ENCODE assay signal across 17 mouse cellular contexts in the genomic region with DNA sequence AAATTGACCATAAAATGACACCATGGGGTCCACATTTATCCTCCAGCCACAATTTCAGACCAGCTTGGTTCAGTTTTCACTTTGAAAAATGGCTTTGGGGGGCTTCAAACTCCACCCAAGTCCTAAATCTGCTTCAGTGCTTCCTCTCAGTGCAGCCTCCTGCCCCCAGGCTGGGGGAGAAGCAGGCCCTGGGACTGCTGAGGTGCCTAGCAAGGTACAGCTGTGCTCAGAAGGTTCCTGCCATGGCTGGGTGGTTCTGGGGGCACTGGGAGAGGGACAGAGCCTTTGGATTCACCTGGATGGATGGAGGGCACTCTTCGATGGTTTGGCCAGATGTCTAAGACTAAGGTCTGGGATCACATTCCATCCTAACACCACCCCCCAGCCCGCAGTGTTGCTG.
"Had no signal": no experiment of that assay in that cellular context is flagged by ENCODE, and none has a peak within 500 bp of the region (broad histone marks: within the 10 kb centered on the region; RNA-seq: fewer than 3 reads in every experiment).

No protein-coding gene starts in this region.

- H3K27ac ChIP-seq: liver, embryonic 15.5 days; lung, embryonic 15.5 days; macrophage; midbrain, embryonic 12.5 days; midbrain, embryonic 15.5 days; neural tube, embryonic 12.5 days; stomach, embryonic 15.5 days; stomach, postnatal 0 days had no signal

- H3K4me2 ChIP-seq: liver, embryonic 15.5 days; lung, embryonic 15.5 days; midbrain, embryonic 12.5 days; midbrain, embryonic 15.5 days; neural tube, embryonic 12.5 days; stomach, embryonic 15.5 days had no signal

- H3K9ac ChIP-seq: liver, embryonic 15.5 days; liver, postnatal 0 days; lung, embryonic 15.5 days; midbrain, embryonic 12.5 days; midbrain, embryonic 15.5 days; neural tube, embryonic 12.5 days; stomach, embryonic 15.5 days had no signal

- H3K36me3 ChIP-seq: liver, embryonic 15.5 days; lung, embryonic 15.5 days; midbrain, embryonic 12.5 days; midbrain, embryonic 15.5 days; neural tube, embryonic 12.5 days; stomach, embryonic 15.5 days had no signal

- H3K9me3 ChIP-seq: liver, embryonic 15.5 days; lung, embryonic 15.5 days; megakaryocyte, embryonic 14.5 days; midbrain, embryonic 12.5 days; midbrain, embryonic 15.5 days; neural tube, embryonic 12.5 days; stomach, embryonic 15.5 days had no signal

- H3K4me3 ChIP-seq: liver, embryonic 15.5 days; lung, embryonic 15.5 days; megakaryocyte, embryonic 14.5 days; midbrain, embryonic 12.5 days; midbrain, embryonic 15.5 days; neural tube, embryonic 12.5 days; stomach, embryonic 15.5 days had no signal

- ATAC-seq: liver, postnatal 0 days; lung, postnatal 0 days; midbrain, embryonic 15.5 days had no signal

- DNase-seq: liver, postnatal 0 days; lung, adult 2 months; lung, postnatal 14 days; lung, postnatal 36 days; right cerebral cortex, postnatal 14 days; thymus, adult 2 months; thymus, postnatal 36 days had no signal

- H3K4me1 ChIP-seq: liver, embryonic 15.5 days; neural tube, embryonic 12.5 days had no signal
